Mouse (Mus musculus): ENCODE results near the gene Tgds.
"Not testable (repeated sequence)": the region's sequence is repeated elsewhere in the genome, so short reads cannot be mapped to it uniquely, and the experiment has no call there.

Tgds gene

GRCm38 (mm10) chr14:118126301-118126700 is 6.3 kb downstream of the Tgds start:
- Histone ChIP-seq H3K27me3 (ENCODE audit: insufficient read depth, low read length) (no peaks in the 10 kb centered on the region), H3K4me1 (replicated peaks; ENCODE audit: low read depth, low read length) (peaks cover 7% of the 10 kb centered on the region), H3K36me3 (ENCODE audit: insufficient read depth, low read length) (peaks cover 53% of the 10 kb centered on the region), H3K4me3 (replicated peaks; ENCODE audit: low read length) (no peak overlapping the region), H3K9me3 (ENCODE audit: low read length) (no peaks in the 10 kb centered on the region)
- no peak for TF ChIP-seq NANOG (IDR thresholded peaks at IDR 0.05; ENCODE audit: borderline replicate concordance, low read length)
- no peak for TF ChIP-seq POU5F1 (IDR thresholded peaks at IDR 0.05; ENCODE audit: borderline replicate concordance, low read length)
- TF ChIP-seq CTCF (conservative IDR thresholded peaks at IDR 0.05; ENCODE audit: low read length) = no peak

- H3K36me3 ChIP-seq (ENCODE audit: insufficient read depth, low read length) = peaks cover 63% of the 10 kb centered on the region
- no peaks in the 10 kb centered on the region for H3K9me3 ChIP-seq (ENCODE audit: low read length)
- H3K4me3 ChIP-seq (replicated peaks; ENCODE audit: low read length) = no peak overlapping the region
- no peaks in the 10 kb centered on the region for H3K27me3 ChIP-seq (ENCODE audit: insufficient read depth, low read length)
- TF ChIP-seq POU5F1 (IDR thresholded peaks at IDR 0.05; ENCODE audit: borderline replicate concordance, low read length) = no peak
- H3K4me1 ChIP-seq (replicated peaks; ENCODE audit: low read depth, low read length) = no peaks in the 10 kb centered on the region
Measured at GRCm38 (mm10) chr14:118124771-118125170, 7.8 kb downstream of the Tgds start.

DNA sequence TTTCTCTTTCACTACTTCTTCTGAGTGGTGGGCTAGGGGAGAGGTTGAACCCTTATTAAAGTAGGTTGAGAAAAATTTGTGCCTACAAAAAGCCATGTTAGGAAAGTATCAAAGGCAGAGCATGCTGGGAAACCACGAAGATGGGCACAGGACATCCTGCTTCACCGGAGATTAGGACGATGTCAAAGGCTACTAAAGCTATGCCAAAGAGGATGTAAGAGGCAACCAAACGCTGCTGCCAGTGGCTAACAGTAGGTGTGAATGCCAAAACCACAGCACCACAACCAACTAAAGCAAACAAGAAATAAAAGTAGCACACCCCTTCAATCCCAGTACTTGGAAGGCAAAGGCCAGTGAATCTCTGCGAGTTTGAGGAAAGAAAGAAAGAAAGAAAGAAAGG is 8.4 kb downstream of the Tgds start:
- H3K4me1 ChIP-seq (replicated peaks; ENCODE audit: low read depth, low read length) = no peaks in the 10 kb centered on the region
- H3K4me3 ChIP-seq (replicated peaks; ENCODE audit: low read length) = no peak overlapping the region
- TF ChIP-seq CTCF (conservative IDR thresholded peaks at IDR 0.05; ENCODE audit: low read length) = no peak
- TF ChIP-seq POU5F1 (IDR thresholded peaks at IDR 0.05; ENCODE audit: borderline replicate concordance, low read length) = no peak
- TF ChIP-seq NANOG (IDR thresholded peaks at IDR 0.05; ENCODE audit: borderline replicate concordance, low read length) = no peak
- H3K9me3 ChIP-seq (ENCODE audit: low read length) = no peaks in the 10 kb centered on the region
- H3K36me3 ChIP-seq (ENCODE audit: insufficient read depth, low read length) = peaks cover 62% of the 10 kb centered on the region
- no peaks in the 10 kb centered on the region for H3K27me3 ChIP-seq (ENCODE audit: insufficient read depth, low read length)

DNA sequence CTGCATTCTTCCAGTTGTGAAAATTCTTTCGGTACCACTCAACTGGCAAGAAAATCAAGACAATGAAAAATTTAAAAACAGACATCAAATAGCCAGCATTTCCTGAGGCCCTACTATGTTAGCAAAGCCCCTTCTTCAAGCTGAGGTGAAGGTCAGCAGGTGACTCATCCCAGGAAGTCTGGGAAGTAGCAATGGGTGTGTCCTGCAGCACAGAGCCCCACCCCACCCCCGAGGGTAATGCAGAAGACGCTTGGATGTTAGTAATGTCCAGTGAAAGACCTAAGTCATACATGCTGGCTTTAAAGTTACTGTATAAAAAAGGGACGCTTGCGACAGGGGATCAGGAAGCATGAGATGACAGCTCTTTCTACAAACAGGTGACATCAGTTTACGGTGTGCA is 19.4 kb downstream of the Tgds start:
- TF ChIP-seq NANOG (IDR thresholded peaks at IDR 0.05; ENCODE audit: borderline replicate concordance, low read length) = no peak
- TF ChIP-seq CTCF (conservative IDR thresholded peaks at IDR 0.05; ENCODE audit: low read length) = no peak
- no peak for TF ChIP-seq POU5F1 (IDR thresholded peaks at IDR 0.05; ENCODE audit: borderline replicate concordance, low read length)
- Histone ChIP-seq H3K9me3 (ENCODE audit: low read length) (no peaks in the 10 kb centered on the region), H3K4me1 (replicated peaks; ENCODE audit: low read depth, low read length) (peaks cover 19% of the 10 kb centered on the region), H3K36me3 (ENCODE audit: insufficient read depth, low read length) (peaks cover 56% of the 10 kb centered on the region), H3K4me3 (replicated peaks; ENCODE audit: low read length) (no peak overlapping the region), H3K27me3 (ENCODE audit: insufficient read depth, low read length) (no peaks in the 10 kb centered on the region)

GRCm38 (mm10) chr14:118107479-118107878 is 25.1 kb downstream of the Tgds start:
- H3K4me3 ChIP-seq (replicated peaks; ENCODE audit: low read length); H3K4me1 ChIP-seq (replicated peaks; ENCODE audit: low read depth, low read length); H3K27me3 ChIP-seq (ENCODE audit: insufficient read depth, low read length); H3K9me3 ChIP-seq (ENCODE audit: low read length): not testable (repeated sequence)
- peaks cover 16% of the 10 kb centered on the region for H3K36me3 ChIP-seq (ENCODE audit: insufficient read depth, low read length)

DNA sequence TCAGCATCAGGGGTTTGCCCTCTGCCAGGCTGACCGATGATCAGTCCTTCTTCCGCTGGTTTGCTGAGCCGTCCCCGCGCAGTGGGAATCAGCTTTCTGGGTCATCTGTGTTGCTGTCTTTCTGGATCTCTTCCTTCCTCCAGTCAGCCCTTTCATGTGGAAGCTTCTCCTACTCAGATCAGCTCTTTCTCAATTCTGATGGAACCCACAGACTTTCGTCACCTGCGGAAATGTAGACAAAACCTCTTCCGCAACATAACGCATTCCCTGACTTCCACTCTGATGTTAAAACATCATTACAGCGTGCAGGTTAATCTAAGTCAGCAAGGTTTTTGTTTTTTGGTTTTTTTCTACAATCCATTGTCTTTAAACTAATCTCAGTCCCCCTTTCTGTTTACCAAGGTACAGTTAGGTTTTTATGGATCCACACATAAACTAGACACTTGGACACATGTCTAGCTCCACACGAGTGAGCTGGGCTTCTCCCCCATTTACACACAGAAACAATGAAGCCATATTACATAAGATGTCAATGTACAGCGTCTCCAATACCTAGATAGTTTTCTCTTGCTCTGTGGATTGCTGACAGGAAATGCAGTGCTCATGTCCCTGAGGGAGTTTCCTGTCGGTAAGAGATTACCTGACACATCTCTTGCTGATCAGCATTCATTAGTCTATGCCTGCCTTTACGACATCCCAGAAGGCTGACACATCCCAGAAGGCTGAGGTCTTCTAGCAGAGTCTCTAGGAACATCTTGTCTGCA is 31.1 kb downstream of the Tgds start:
- no peak overlapping the region for H3K4me3 ChIP-seq (replicated peaks; ENCODE audit: low read length)
- H3K9me3 ChIP-seq (ENCODE audit: low read length) = no peaks in the 10 kb centered on the region
- TF ChIP-seq CTCF (conservative IDR thresholded peaks at IDR 0.05; ENCODE audit: low read length) = no peak
- no peak for TF ChIP-seq NANOG (IDR thresholded peaks at IDR 0.05; ENCODE audit: borderline replicate concordance, low read length)
- no peak for TF ChIP-seq POU5F1 (IDR thresholded peaks at IDR 0.05; ENCODE audit: borderline replicate concordance, low read length)

DNA sequence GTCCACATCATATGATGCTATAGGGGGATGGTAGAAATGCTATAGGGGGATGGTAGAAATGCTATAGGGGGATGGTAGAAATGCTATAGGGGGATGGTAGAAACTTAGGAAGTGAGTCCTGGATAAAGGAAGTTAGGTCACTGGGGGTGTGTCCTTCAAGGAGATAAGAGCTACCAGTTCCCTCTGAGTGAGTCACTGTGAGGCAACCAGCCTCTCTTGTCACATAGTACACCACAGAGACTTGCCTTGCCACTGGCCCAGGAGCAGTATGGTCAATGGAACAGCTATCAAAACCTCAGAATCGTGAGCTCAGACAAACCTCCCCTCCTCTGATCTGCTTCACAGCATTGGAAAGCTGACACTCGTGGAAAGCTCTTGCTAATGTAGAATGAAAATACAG is 34.3 kb downstream of the Tgds start:
- Histone ChIP-seq H3K9me3 (ENCODE audit: low read length) (no peaks in the 10 kb centered on the region), H3K4me1 (replicated peaks; ENCODE audit: low read depth, low read length) (peaks cover 9% of the 10 kb centered on the region; the same call in 1 of the 2 replicates), H3K4me3 (replicated peaks; ENCODE audit: low read length) (no peak overlapping the region), H3K27me3 (ENCODE audit: insufficient read depth, low read length) (no peaks in the 10 kb centered on the region), H3K36me3 (ENCODE audit: insufficient read depth, low read length) (no peaks in the 10 kb centered on the region)
- TF ChIP-seq POU5F1 (IDR thresholded peaks at IDR 0.05; ENCODE audit: borderline replicate concordance, low read length) = no peak
- no peak for TF ChIP-seq CTCF (conservative IDR thresholded peaks at IDR 0.05; ENCODE audit: low read length)
- TF ChIP-seq NANOG (IDR thresholded peaks at IDR 0.05; ENCODE audit: borderline replicate concordance, low read length) = no peak

More for the DNA sequence above, 31.1 kb downstream of the Tgds start:
- Histone ChIP-seq H3K27me3 (ENCODE audit: insufficient read depth, low read length) (no peaks in the 10 kb centered on the region), H3K36me3 (ENCODE audit: insufficient read depth, low read length) (no peaks in the 10 kb centered on the region), H3K4me1 (replicated peaks; ENCODE audit: low read depth, low read length) (no peaks in the 10 kb centered on the region; the same call in 1 of the 2 replicates)

DNA sequence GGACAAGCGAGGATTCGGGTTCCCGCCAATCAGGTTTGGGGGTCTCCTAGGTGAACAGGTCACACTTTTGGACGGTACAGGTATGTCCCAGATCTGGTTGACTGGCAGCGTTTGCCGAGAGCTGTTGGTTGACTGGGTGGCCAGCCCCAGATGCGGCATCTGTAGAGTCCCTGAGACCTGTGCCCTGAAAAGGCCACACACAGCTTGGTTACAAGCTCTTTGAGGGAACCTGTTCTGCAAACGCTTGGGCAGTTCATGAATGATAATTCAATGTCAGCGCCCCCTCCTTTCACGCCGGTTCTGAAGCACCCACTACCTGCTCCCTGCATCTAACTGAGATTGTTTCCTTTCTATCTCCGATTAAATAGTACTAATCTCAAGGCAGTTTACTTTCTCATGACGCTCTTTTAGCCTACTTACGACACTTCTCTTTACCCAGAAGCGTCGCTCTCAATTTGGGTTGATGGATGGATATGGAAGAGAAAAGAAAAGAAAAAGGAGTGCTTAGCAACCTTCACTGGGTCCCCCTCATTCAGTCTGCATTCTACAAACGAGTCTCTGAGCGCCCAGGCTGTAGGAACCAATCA is 42.7 kb downstream of the Tgds start:
- TF ChIP-seq NANOG (IDR thresholded peaks at IDR 0.05; ENCODE audit: borderline replicate concordance, low read length) = no peak
- TF ChIP-seq POU5F1 (IDR thresholded peaks at IDR 0.05; ENCODE audit: borderline replicate concordance, low read length) = no peak
- no peak for TF ChIP-seq CTCF (conservative IDR thresholded peaks at IDR 0.05; ENCODE audit: low read length)
- H3K4me3 ChIP-seq (replicated peaks; ENCODE audit: low read length) = peak overlapping the region; percentile 89
- no peaks in the 10 kb centered on the region for H3K36me3 ChIP-seq (ENCODE audit: insufficient read depth, low read length)
- peaks cover 28% of the 10 kb centered on the region for H3K4me1 ChIP-seq (replicated peaks; ENCODE audit: low read depth, low read length)
- H3K27me3 ChIP-seq (ENCODE audit: insufficient read depth, low read length) = peaks cover 3% of the 10 kb centered on the region; the same call in 1 of the 2 replicates
- H3K9me3 ChIP-seq (ENCODE audit: low read length) = no peaks in the 10 kb centered on the region
